ENCODE assay signal across 8 mouse cellular contexts in genomic region chr14:123371522-123371921, GRCm38 (mm10).
DNase-seq lines count a peak whose midpoint lies in the region; ATAC-seq and TF ChIP-seq lines count a peak whose summit lies in the region.

No protein-coding gene starts in this region.

- TF ChIP-seq CTCF in heart, adult 2 months (IDR thresholded peaks at IDR 0.05) = peak; percentile 80
- peak; percentile 77 for TF ChIP-seq CTCF in cerebellum, adult 2 months (IDR thresholded peaks at IDR 0.05; ENCODE audit: borderline replicate concordance, insufficient read depth, low read depth, low read length)

- no peaks in the 10 kb centered on the region for H3K4me1 ChIP-seq in heart, adult 2 months (ENCODE audit: control insufficient read depth, insufficient read depth, low read length)
- no peaks in the 10 kb centered on the region for H3K4me1 ChIP-seq in heart, embryonic 11.5 days (ENCODE audit: control insufficient read depth, insufficient read depth, low read length)
- H3K4me1 ChIP-seq in cerebellum, adult 2 months (ENCODE audit: control insufficient read depth, insufficient read depth, low read length) = no peaks in the 10 kb centered on the region
- H3K4me1 ChIP-seq in midbrain, embryonic 12.5 days = no peaks in the 10 kb centered on the region
- H3K4me1 ChIP-seq in heart, embryonic 10.5 days = no peaks in the 10 kb centered on the region

- H3K27ac ChIP-seq in heart, adult 2 months = no peak overlapping the region
- H3K27ac ChIP-seq in heart, embryonic 11.5 days (ENCODE audit: low read depth, low read length) = no peak overlapping the region
- no peak overlapping the region for H3K27ac ChIP-seq in cerebellum, adult 2 months (ENCODE audit: insufficient read depth, low read length)
- no peak overlapping the region for H3K27ac ChIP-seq in midbrain, embryonic 12.5 days (replicated peaks)
- no peak overlapping the region for H3K27ac ChIP-seq in heart, embryonic 10.5 days

- H3K27me3 ChIP-seq in heart, adult 2 months (ENCODE audit: control insufficient read depth, insufficient read depth, low read length) = no peaks in the 10 kb centered on the region
- no peaks in the 10 kb centered on the region for H3K27me3 ChIP-seq in heart, embryonic 11.5 days (ENCODE audit: control insufficient read depth, insufficient read depth, low read length)
- no peaks in the 10 kb centered on the region for H3K27me3 ChIP-seq in cerebellum, adult 2 months (ENCODE audit: control insufficient read depth, insufficient read depth, low read length)
- H3K27me3 ChIP-seq in midbrain, embryonic 12.5 days = no peaks in the 10 kb centered on the region
- H3K27me3 ChIP-seq in heart, embryonic 10.5 days (ENCODE audit: insufficient read depth, poor library complexity, severe bottlenecking) = no peaks in the 10 kb centered on the region

- H3K9ac ChIP-seq in heart, adult 2 months (ENCODE audit: low read depth, low read length) = no peak overlapping the region
- H3K9ac ChIP-seq in heart, embryonic 11.5 days (ENCODE audit: low read depth, low read length) = no peak overlapping the region
- no peak overlapping the region for H3K9ac ChIP-seq in midbrain, embryonic 12.5 days (replicated peaks)

- WGBS in heart, adult 2 months = 17% methylated on average over 9 of the region's 9 CpGs
- WGBS in heart, embryonic 11.5 days (ENCODE audit: insufficient replicate concordance) = 14% methylated on average over 9 of the region's 9 CpGs
- WGBS in cerebellum, adult 2 months = 16% methylated on average over 9 of the region's 9 CpGs
- 8% methylated on average over 9 of the region's 9 CpGs for WGBS in midbrain, embryonic 12.5 days
- 14% methylated on average over 9 of the region's 9 CpGs for WGBS in heart, embryonic 10.5 days

- intact Hi-C loops in heart, adult 2 months (cut with DNase I) = no loop called here

- DNase-seq in heart, adult 2 months = no peak
- DNase-seq in A20 (ENCODE audit: low read depth, low spot score) = peak; percentile 52
- peak in 1 of 2 experiments; percentile 41 for DNase-seq in cerebellum, adult 2 months
- DNase-seq in heart, embryonic 10.5 days (ENCODE audit: low spot score) = no peak
- DNase-seq in urinary bladder, postnatal 4 days (ENCODE audit: low spot score in 2 of 2) = no peak

- no peaks in the 10 kb centered on the region for H3K79me2 ChIP-seq in heart, adult 2 months (replicated peaks; ENCODE audit: control insufficient read depth, insufficient read depth, low read length)

- H3K9me3 ChIP-seq in heart, embryonic 11.5 days (replicated peaks; ENCODE audit: control insufficient read depth, low read length) = no peaks in the 10 kb centered on the region
- no peaks in the 10 kb centered on the region for H3K9me3 ChIP-seq in midbrain, embryonic 12.5 days
- H3K9me3 ChIP-seq in heart, embryonic 10.5 days = no peaks in the 10 kb centered on the region

- no peak for TF ChIP-seq EP300 in heart, adult 2 months (IDR thresholded peaks at IDR 0.05; ENCODE audit: insufficient read depth, low read depth, low read length)

- no peak for ATAC-seq in heart, embryonic 11.5 days (replicated peaks; ENCODE audit: insufficient number of reproducible peaks, low FRiP score, low TSS enrichment)
- ATAC-seq in hematopoietic stem cell, adult 5-6 weeks (replicated peaks in 1 of 2; ENCODE audit: insufficient read depth in 1 of 2, low FRiP score in 2 of 2, low TSS enrichment in 1 of 2, low read depth in 1 of 2, poor library complexity in 2 of 2, severe bottlenecking in 2 of 2) = peak; percentile 72 to 76
- ATAC-seq in midbrain, embryonic 12.5 days (ENCODE audit: low FRiP score, low read depth) = peak; percentile 74

- H3K4me2 ChIP-seq in heart, embryonic 11.5 days = no peak overlapping the region
- no peak overlapping the region for H3K4me2 ChIP-seq in midbrain, embryonic 12.5 days (replicated peaks)

- TF ChIP-seq POLR2A in heart, adult 2 months (IDR thresholded peaks at IDR 0.05; ENCODE audit: insufficient read depth, low read depth, low read length) = no peak
- no peak for TF ChIP-seq POLR2A in cerebellum, adult 2 months (IDR thresholded peaks at IDR 0.05; ENCODE audit: borderline replicate concordance, insufficient read depth, low read length)

- no peak overlapping the region for H3K4me3 ChIP-seq in heart, adult 2 months
- no peak overlapping the region for H3K4me3 ChIP-seq in heart, embryonic 11.5 days (ENCODE audit: low read depth, low read length)
- no peak overlapping the region for H3K4me3 ChIP-seq in cerebellum, adult 2 months (replicated peaks; ENCODE audit: insufficient read depth, low read depth, low read length)
- H3K4me3 ChIP-seq in midbrain, embryonic 12.5 days = no peak overlapping the region
- H3K4me3 ChIP-seq in heart, embryonic 10.5 days = no peak overlapping the region

- no peaks in the 10 kb centered on the region for H3K36me3 ChIP-seq in heart, adult 2 months (ENCODE audit: control insufficient read depth, insufficient read depth, low read length)
- no peaks in the 10 kb centered on the region for H3K36me3 ChIP-seq in heart, embryonic 11.5 days (ENCODE audit: control insufficient read depth, insufficient read depth, low read length)
- H3K36me3 ChIP-seq in midbrain, embryonic 12.5 days = no peaks in the 10 kb centered on the region
- no peaks in the 10 kb centered on the region for H3K36me3 ChIP-seq in heart, embryonic 10.5 days
